Mouse (Mus musculus) liver, adult 2 months (tissue): ENCODE measurements around the gene Fam118b.

ENCODE experiments used
- CTCF ChIP-seq: fragments of 200-500 bp; IDR thresholded peaks from 2 replicates; pipeline ENCODE4 v1.5.1; 2011; ENCODE audit warnings: low read depth, low read length, control low read depth
- POLR2A ChIP-seq: fragments of 200-500 bp; IDR thresholded peaks from 2 replicates; pipeline ENCODE4 v1.6.1; 2011; ENCODE audit warnings: low read length, control low read depth; ENCODE audit not compliant: insufficient read depth; ENCODE audit errors: extremely low read depth

DNA sequence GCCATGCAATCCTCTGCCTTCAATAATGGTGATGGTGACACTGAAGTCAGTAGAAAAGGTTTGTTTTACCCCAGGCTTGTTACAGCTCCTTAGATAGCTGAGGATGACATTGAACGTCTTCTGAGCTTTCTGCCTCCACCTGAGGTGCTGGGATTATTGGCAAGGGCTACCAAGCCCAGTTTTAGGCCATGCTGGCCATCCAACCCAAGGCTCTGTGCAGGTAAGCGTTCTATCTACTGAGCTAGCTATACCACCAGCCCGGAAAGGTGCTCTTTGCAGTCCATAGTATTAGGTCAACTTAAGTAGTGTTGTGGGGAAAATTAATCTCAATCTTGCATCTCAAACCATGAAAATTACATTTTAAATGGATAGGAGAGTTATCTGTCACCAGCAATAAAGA is 70.0 kb downstream of the Fam118b start:
- TF ChIP-seq CTCF (no peak), POLR2A (no peak)
